Mouse (Mus musculus) kidney, postnatal 0 days (tissue): Measurements from ENCODE around the gene Pbxip1. TPM values are rescaled to one million over a fixed set of nuclear protein-coding genes. Genes with fewer than 3 reads are reported as not detected.

Source experiments
- ATAC-seq: fragments of 200-750 bp; cut with Nextera tagmentation; replicated peaks from 2 replicates; pipeline ENCODE4 v1.8.0; 2017; ENCODE audit warnings: low read depth, moderate number of reproducible peaks, moderate TSS enrichment, moderate library complexity; ENCODE audit not compliant: low FRiP score
- DNase-seq: peaks from one replicate; pipeline ENCODE4 v3.0.0-alpha.2; 2016; ENCODE audit warnings: low spot score
- H3K27ac ChIP-seq: fragments of 300-500 bp; sonication (generic); 2 replicates; pipeline ENCODE4 v1.5.1; 2014; ENCODE audit warnings: mild to moderate bottlenecking
- H3K27me3 ChIP-seq: fragments of 300-500 bp; sonication (generic); 2 replicates; pipeline ENCODE4 v1.6.1; 2014; ENCODE audit warnings: low read length, mixed read lengths; ENCODE audit not compliant: insufficient read depth
- H3K36me3 ChIP-seq: fragments of 300-500 bp; sonication (generic); 2 replicates; pipeline ENCODE4 v1.6.1; 2014; ENCODE audit warnings: low read length, mixed read lengths; ENCODE audit not compliant: insufficient read depth
- H3K4me1 ChIP-seq: fragments of 300-500 bp; sonication (generic); replicated peaks from 2 replicates; pipeline ENCODE4 v1.6.1; 2014; ENCODE audit warnings: antibody characterized with exemption, low read length, mixed read lengths; ENCODE audit not compliant: insufficient read depth
- H3K4me2 ChIP-seq: fragments of 300-500 bp; sonication (generic); 2 replicates; pipeline ENCODE4 v1.6.1; 2014; ENCODE audit warnings: mild to moderate bottlenecking, low read length, moderate library complexity, mixed read lengths
- H3K4me3 ChIP-seq: fragments of 300-500 bp; sonication (generic); replicated peaks from 2 replicates; pipeline ENCODE4 v1.5.1; 2014; ENCODE audit warnings: low read depth, low read length
- H3K9ac ChIP-seq: fragments of 300-500 bp; sonication (generic); 2 replicates; pipeline ENCODE4 v1.6.1; 2014; ENCODE audit warnings: low read depth, low read length
- H3K9me3 ChIP-seq: fragments of 300-500 bp; sonication (generic); replicated peaks from 2 replicates; pipeline ENCODE4 v1.6.1; 2016; ENCODE audit warnings: low read length, inconsistent platforms, mixed read lengths
- CTCF ChIP-seq: IDR thresholded peaks from 2 replicates; pipeline ENCODE4 v1.5.1; 2016; ENCODE audit warnings: antibody characterized with exemption, low read depth, mild to moderate bottlenecking, moderate library complexity
- WGBS: fragments of 180-500 bp; shearing (Covaris S2); extraction: QIAGEN DNeasy Blood & Tissue Kit; methylation state at CpG from one replicate; pipeline ENCODE4 v1.1.7; 2014; 5-methylcytosine and 5-hydroxymethylcytosine counted together
- polyA plus RNA-seq: library from polyadenylated mRNA; unstranded; fragments of >200 nt; fragmentation: Nextera tagmentation; extraction: Ambion mirVana; gene quantifications from 2 replicates; pipeline ENCODE4 v1.2.1, GENCODE M21; 2015

Gene Pbxip1
- polyA plus RNA-seq, 1 experiment from 2014 or later, result 65.2 TPM

DNA sequence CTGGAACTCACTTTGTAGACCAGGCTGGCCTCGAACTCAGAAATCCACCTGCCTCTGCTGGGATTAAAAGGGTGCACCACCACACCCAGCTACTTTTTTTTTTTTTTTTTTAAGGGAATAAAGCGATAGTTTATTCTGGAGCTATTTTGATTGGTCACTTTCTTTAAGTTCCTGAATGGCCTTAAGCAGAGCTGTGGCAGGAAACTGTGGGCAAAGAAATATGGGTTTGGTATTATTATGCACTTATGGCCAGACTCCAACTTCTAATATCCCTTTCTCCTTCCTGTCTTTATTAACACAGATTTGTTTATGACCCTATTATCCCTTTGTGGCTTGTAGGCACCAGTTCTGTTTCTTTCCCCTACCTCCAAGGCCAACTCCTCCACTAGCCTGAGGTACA, 16.1 kb upstream of the Pbxip1 start:
- no peak for TF ChIP-seq CTCF
- DNase-seq, result no peak
- WGBS, result 44% methylated on average over 2 of the region's 2 CpGs
- Histone ChIP-seq H3K27ac (peak overlapping the region; percentile 88), H3K9me3 (no peaks in the 10 kb centered on the region), H3K9ac (no peak overlapping the region), H3K36me3 (peaks cover 14% of the 10 kb centered on the region; the same call in 1 of the 2 replicates), H3K4me1 (peaks cover 22% of the 10 kb centered on the region), H3K27me3 (no peaks in the 10 kb centered on the region), H3K4me2 (peak overlapping the region; percentile 91), H3K4me3 (peak overlapping the region; percentile 46; the same call in 1 of the 2 replicates)
- no peak for ATAC-seq

DNA sequence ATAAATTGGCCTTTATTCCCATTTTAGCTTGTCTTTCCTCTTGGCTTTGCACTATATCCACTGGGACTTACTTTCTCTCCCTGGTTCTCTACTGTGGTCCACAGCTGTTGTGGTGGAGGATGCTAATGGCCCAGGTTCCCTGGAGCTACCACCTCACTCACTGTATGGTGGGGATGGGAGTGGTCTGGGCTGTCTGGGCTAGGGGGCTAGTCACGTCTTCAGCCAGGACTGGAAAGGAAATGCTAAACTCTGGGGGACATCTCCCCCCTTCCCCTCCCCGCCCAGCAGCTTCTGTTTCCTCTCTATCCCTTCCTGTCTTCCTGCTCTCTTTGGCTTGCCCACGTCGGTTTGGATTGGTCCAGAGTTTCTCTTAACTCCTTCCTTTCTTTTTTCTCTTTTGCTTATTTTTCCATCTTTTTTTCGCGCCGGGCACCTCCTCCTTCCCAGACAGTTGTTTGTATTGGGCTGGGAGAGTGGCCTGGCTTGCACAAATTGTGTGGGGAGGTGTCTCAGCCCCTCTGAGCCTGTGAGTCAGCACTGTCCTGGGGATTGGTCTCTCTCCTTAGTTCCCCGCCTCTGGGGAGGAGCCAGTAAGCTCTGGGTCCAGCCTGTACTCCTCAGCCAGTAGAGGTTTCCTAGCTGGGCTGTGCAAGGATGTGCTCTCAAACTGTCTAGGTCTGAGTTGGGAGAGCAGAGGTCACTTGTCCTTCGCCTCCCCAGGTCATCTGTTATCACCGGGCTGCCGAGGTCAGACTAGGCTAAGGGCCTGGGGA, 15.3 kb upstream of the Pbxip1 start:
- peaks cover 22% of the 10 kb centered on the region for H3K4me1 ChIP-seq
- TF ChIP-seq CTCF, result no peak
- H3K27me3 ChIP-seq, result no peaks in the 10 kb centered on the region
- peaks cover 7% of the 10 kb centered on the region; the same call in 1 of the 2 replicates for H3K36me3 ChIP-seq
- peak; percentile 67 for ATAC-seq
- H3K27ac ChIP-seq, result peak overlapping the region; percentile 88
- peak overlapping the region; percentile 91 for H3K4me2 ChIP-seq
- peak; percentile 98 for DNase-seq
- peak overlapping the region; percentile 46 for H3K4me3 ChIP-seq
- peak overlapping the region; percentile 72 for H3K9ac ChIP-seq
- no peaks in the 10 kb centered on the region for H3K9me3 ChIP-seq
- 4% methylated on average over 11 of the region's 11 CpGs for WGBS

DNA sequence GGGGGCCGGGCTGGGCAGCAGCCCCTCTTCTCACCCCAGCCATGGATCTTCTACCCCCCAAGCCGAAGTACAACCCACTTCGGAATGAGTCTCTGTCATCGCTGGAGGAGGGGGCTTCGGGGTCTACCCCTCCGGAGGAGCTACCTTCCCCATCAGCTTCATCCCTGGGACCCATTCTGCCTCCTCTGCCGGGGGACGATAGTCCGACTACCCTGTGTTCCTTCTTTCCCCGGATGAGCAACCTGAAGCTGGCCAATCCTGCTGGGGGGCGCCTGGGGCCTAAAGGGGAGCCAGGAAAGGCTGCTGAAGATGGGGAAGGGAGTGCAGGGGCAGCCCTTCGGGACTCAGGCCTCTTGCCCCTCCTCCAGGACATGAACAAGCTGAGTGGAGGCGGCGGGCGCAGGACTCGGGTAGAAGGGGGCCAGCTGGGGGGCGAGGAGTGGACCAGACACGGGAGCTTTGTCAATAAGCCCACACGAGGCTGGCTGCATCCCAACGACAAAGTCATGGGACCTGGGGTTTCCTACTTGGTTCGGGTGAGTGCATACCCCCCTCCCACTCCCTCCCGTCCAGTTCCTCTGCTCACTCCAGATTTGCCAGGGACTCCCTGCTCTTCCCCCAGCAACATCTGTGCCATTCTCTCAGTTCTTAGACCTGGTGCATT, 14.6 kb upstream of the Pbxip1 start:
- DNase-seq (peak; percentile 39), ATAC-seq (no peak)
- Histone ChIP-seq H3K4me3 (peak overlapping the region; percentile 46), H3K27me3 (no peaks in the 10 kb centered on the region), H3K9ac (peak overlapping the region; percentile 72), H3K36me3 (peaks cover 7% of the 10 kb centered on the region), H3K4me1 (peaks cover 22% of the 10 kb centered on the region), H3K9me3 (no peaks in the 10 kb centered on the region), H3K4me2 (peak overlapping the region; percentile 91), H3K27ac (peak overlapping the region; percentile 88)
- TF ChIP-seq CTCF, result no peak
- WGBS, result 10% methylated on average over 22 of the region's 22 CpGs

DNA sequence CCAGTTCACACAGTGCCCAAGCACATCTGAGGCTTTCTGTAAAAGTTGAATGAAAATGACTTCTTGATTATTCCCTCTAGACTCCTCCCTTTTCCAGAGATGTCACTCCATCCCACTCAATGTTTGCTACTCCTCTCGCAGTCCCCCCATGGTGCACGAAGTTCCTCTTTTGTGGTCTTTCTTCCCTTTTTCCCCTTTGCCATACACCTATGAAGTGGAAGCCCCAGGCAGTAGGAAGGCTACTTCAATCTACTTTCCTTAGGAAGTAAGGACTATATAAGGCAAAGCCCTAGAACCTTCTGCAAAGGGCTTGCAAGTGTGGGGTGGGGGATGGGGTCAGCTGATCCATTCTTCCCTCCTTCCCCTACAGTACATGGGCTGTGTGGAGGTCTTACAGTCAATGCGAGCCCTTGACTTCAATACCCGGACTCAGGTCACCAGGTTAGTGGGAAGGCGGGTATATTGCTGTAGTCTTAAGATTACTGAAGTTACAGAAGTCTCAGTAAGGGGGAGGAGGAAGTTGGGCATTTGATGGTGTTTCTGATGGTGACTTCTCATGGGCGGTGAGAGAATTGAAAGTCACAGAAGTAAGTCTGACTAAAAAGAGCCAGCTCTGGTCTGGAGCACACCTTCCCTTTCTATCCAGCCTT, 13.8 kb upstream of the Pbxip1 start:
- H3K4me1 ChIP-seq, result peaks cover 22% of the 10 kb centered on the region

DNA sequence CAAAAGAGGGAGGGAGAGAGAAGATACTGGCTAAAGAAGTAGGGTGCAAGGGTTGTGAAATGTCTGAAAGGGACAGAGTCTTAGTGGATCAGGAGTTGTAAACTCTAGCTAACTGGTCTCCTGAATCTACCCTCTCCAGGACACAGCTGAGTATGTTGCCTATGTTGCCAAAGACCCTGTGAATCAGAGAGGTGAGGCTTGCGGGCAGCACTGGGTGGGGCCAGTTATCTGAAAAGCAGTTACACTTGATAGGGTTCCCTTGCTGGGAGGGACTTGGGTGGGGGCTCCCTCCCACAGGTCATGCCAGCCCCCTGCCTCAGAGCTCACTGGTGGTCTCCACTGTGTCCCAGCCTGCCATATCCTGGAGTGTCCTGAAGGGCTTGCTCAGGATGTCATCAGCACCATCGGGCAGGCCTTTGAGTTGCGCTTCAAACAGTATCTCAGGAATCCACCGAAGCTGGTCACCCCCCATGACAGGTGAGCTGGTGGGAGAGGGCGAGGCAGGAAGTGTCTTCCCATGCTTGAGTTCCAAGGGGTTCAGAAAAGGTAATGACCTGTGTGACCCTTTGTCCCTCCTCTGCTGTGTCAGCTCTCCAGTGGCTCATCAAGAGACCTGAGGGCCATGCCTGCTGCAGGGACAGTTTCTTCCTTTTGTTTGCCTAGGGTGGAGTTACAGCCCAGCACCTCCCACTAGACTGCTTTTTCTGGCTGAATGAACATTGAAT, 11.9 kb upstream of the Pbxip1 start:
- Histone ChIP-seq H3K9me3 (no peaks in the 10 kb centered on the region), H3K4me3 (no peak overlapping the region), H3K9ac (no peak overlapping the region), H3K27me3 (no peaks in the 10 kb centered on the region), H3K36me3 (peaks cover 19% of the 10 kb centered on the region), H3K27ac (no peak overlapping the region), H3K4me2 (no peak overlapping the region), H3K4me1 (peaks cover 22% of the 10 kb centered on the region)
- DNase-seq (peak; percentile 41), ATAC-seq (0 out of 2 replicates have a peak, but pooled peaks have one; percentile 11)
- 61% methylated on average over 5 of the region's 5 CpGs for WGBS
- TF ChIP-seq CTCF, result no peak

More for the DNA sequence above, 13.8 kb upstream of the Pbxip1 start:
- H3K36me3 ChIP-seq, result peaks cover 15% of the 10 kb centered on the region
- no peak for TF ChIP-seq CTCF
- peak overlapping the region; percentile 91 for H3K4me2 ChIP-seq
- WGBS, result 61% methylated on average over 6 of the region's 6 CpGs
- no peak for ATAC-seq
- peak overlapping the region; percentile 46 for H3K4me3 ChIP-seq
- no peaks in the 10 kb centered on the region for H3K27me3 ChIP-seq
- H3K9ac ChIP-seq, result no peak overlapping the region; the same call in 1 of the 2 replicates
- no peaks in the 10 kb centered on the region for H3K9me3 ChIP-seq
- no peak for DNase-seq
- H3K27ac ChIP-seq, result no peak overlapping the region

DNA sequence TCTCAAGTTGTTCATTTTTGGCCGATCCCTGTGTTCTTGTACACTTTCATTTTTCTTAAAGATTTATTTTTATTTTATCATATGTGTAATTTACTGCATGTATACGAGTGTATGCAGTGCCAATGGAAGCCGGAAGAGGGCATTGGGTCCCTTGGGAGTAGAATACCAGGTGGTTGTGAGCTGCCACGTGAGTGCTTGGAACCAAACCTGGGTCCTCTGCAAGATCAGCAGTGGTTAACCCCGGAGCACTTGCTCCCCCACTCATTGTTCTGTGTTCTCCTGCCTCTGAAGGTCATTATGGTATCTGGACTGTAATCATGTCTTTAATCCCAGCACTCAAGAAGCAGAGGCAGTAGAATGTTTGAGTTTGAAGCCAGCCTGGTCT, 11.4 kb upstream of the Pbxip1 start:
- Histone ChIP-seq H3K27ac (no peak overlapping the region), H3K4me1 (peaks cover 19% of the 10 kb centered on the region), H3K4me3 (no peak overlapping the region), H3K9me3 (no peaks in the 10 kb centered on the region), H3K36me3 (peaks cover 19% of the 10 kb centered on the region), H3K9ac (no peak overlapping the region), H3K27me3 (no peaks in the 10 kb centered on the region), H3K4me2 (no peak overlapping the region)
- no peak for DNase-seq
- no peak for ATAC-seq
- WGBS, result 71% methylated on average over 5 of the region's 5 CpGs
- no peak for TF ChIP-seq CTCF
